Mouse (Mus musculus) testis, adult 2 months (tissue): ENCODE data around the gene Gm21973.

Experiments used
- CTCF ChIP-seq: fragments of 200-500 bp; IDR thresholded peaks from 2 replicates; pipeline ENCODE4 v1.5.1; 2012; ENCODE audit warnings: low read depth, mild to moderate bottlenecking, inconsistent platforms, low read length, moderate library complexity; ENCODE audit not compliant: control insufficient read depth, insufficient read depth, insufficient replicate concordance
- POLR2A ChIP-seq: fragments of 200-500 bp; IDR thresholded peaks from 2 replicates; pipeline ENCODE4 v1.6.1; 2012; ENCODE audit warnings: low read depth, mild to moderate bottlenecking, inconsistent platforms, low read length, moderate library complexity; ENCODE audit not compliant: control insufficient read depth

- TF ChIP-seq CTCF (no peak), POLR2A (no peak)
Observed at GRCm38 (mm10) chr15:10413656-10414055, 88.5 kb downstream of the Gm21973 start.
